Comparison of ENCODE assay signal across 10 mouse cellular contexts in genomic region chr14:68973636-68974101, GRCm38 (mm10).
DNase-seq lines count a peak whose midpoint lies in the region; ATAC-seq and TF ChIP-seq lines count a peak whose summit lies in the region.
"Had no signal": no experiment of that assay in that cellular context is flagged by ENCODE, and none has a peak within 500 bp of the region (broad histone marks: within the 10 kb centered on the region; RNA-seq: fewer than 3 reads in every experiment).

No protein-coding gene starts in this region.

- peak; percentile 82 for DNase-seq in forebrain, postnatal 0 days
- peak; percentile 46 for DNase-seq in midbrain, embryonic 14.5 days
- DNase-seq in midbrain, embryonic 10.5 days (ENCODE audit: low spot score) = no peak
- DNase-seq in left cerebral cortex, adult 18-20 months (ENCODE audit: low spot score in 2 of 2) = peak; percentile 47 to 51
- DNase-seq in telencephalon, adult 2 months (ENCODE audit: low read depth, low spot score) = peak; percentile 82
- DNase-seq in retina, postnatal 1 day = no peak
- DNase-seq in urinary bladder, adult 18-20 months (ENCODE audit: low spot score in 2 of 2) = no peak
- DNase-seq: kidney, postnatal 14 days had no signal

- WGBS in forebrain, postnatal 0 days = 29% methylated on average over 8 of the region's 8 CpGs
- WGBS in forebrain, embryonic 13.5 days = 59% methylated on average over 8 of the region's 8 CpGs
- WGBS in midbrain, embryonic 14.5 days = 58% methylated on average over 8 of the region's 8 CpGs
- WGBS in midbrain, embryonic 10.5 days = 91% methylated on average over 8 of the region's 8 CpGs

- H3K4me3 ChIP-seq in forebrain, postnatal 0 days (ENCODE audit: low read depth, low read length) = no peak overlapping the region
- no peak overlapping the region for H3K4me3 ChIP-seq in forebrain, embryonic 13.5 days
- H3K4me3 ChIP-seq in midbrain, embryonic 14.5 days (replicated peaks; ENCODE audit: low read depth, low read length) = no peak overlapping the region
- no peak overlapping the region for H3K4me3 ChIP-seq in midbrain, embryonic 10.5 days
- H3K4me3 ChIP-seq: embryonic facial prominence, embryonic 12.5 days had no signal

- H3K4me2 ChIP-seq in forebrain, postnatal 0 days (ENCODE audit: low read depth) = peak overlapping the region; percentile 17; the same call in 1 of the 2 replicates
- H3K4me2 ChIP-seq in forebrain, embryonic 13.5 days = no peak overlapping the region
- H3K4me2 ChIP-seq in midbrain, embryonic 14.5 days (ENCODE audit: low read length) = no peak overlapping the region
- H3K4me2 ChIP-seq: embryonic facial prominence, embryonic 12.5 days had no signal

- no peak for TF ChIP-seq CTCF in forebrain, postnatal 0 days (IDR thresholded peaks at IDR 0.05; ENCODE audit: low read depth)

- no peaks in the 10 kb centered on the region for H3K9me3 ChIP-seq in forebrain, postnatal 0 days (ENCODE audit: low read length)
- H3K9me3 ChIP-seq in forebrain, embryonic 13.5 days (replicated peaks) = no peaks in the 10 kb centered on the region
- no peaks in the 10 kb centered on the region for H3K9me3 ChIP-seq in midbrain, embryonic 14.5 days (ENCODE audit: control insufficient read depth, low read length)
- no peaks in the 10 kb centered on the region for H3K9me3 ChIP-seq in midbrain, embryonic 10.5 days (replicated peaks)
- H3K9me3 ChIP-seq: embryonic facial prominence, embryonic 12.5 days had no signal

- H3K27ac ChIP-seq in forebrain, postnatal 0 days (ENCODE audit: low read depth, low read length) = peak overlapping the region; percentile 57; the same call in 1 of the 2 replicates
- H3K27ac ChIP-seq in forebrain, embryonic 13.5 days = no peak overlapping the region
- no peak overlapping the region for H3K27ac ChIP-seq in midbrain, embryonic 14.5 days (replicated peaks; ENCODE audit: low read depth, low read length)
- no peak overlapping the region for H3K27ac ChIP-seq in midbrain, embryonic 10.5 days (replicated peaks)
- H3K27ac ChIP-seq: embryonic facial prominence, embryonic 12.5 days had no signal

- no peak overlapping the region for H3K9ac ChIP-seq in forebrain, postnatal 0 days
- no peak overlapping the region for H3K9ac ChIP-seq in forebrain, embryonic 13.5 days
- H3K9ac ChIP-seq in midbrain, embryonic 14.5 days (replicated peaks; ENCODE audit: low read length) = no peak overlapping the region
- H3K9ac ChIP-seq: embryonic facial prominence, embryonic 12.5 days had no signal

- ATAC-seq in forebrain, postnatal 0 days = peak; percentile 77
- no peak; the same call in 1 of the 2 replicates for ATAC-seq in forebrain, embryonic 13.5 days
- ATAC-seq in midbrain, embryonic 14.5 days (ENCODE audit: low FRiP score, low TSS enrichment) = no peak

- H3K36me3 ChIP-seq in forebrain, postnatal 0 days (ENCODE audit: insufficient read depth) = no peaks in the 10 kb centered on the region
- H3K36me3 ChIP-seq in forebrain, embryonic 13.5 days (ENCODE audit: poor library complexity, severe bottlenecking) = no peaks in the 10 kb centered on the region
- no peaks in the 10 kb centered on the region for H3K36me3 ChIP-seq in midbrain, embryonic 14.5 days (ENCODE audit: control insufficient read depth, insufficient read depth, low read length)
- H3K36me3 ChIP-seq in midbrain, embryonic 10.5 days = no peaks in the 10 kb centered on the region
- H3K36me3 ChIP-seq: embryonic facial prominence, embryonic 12.5 days had no signal

- no peaks in the 10 kb centered on the region for H3K27me3 ChIP-seq in forebrain, postnatal 0 days (ENCODE audit: insufficient read depth, low read length)
- H3K27me3 ChIP-seq in forebrain, embryonic 13.5 days = 0 out of 2 replicates have a peak, but pooled peaks cover 4% of the 10 kb centered on the region
- H3K27me3 ChIP-seq in midbrain, embryonic 14.5 days (ENCODE audit: control insufficient read depth, insufficient read depth, low read length) = no peaks in the 10 kb centered on the region
- no peaks in the 10 kb centered on the region for H3K27me3 ChIP-seq in midbrain, embryonic 10.5 days (ENCODE audit: low read depth, poor library complexity, severe bottlenecking)
- H3K27me3 ChIP-seq: embryonic facial prominence, embryonic 12.5 days had no signal

- H3K4me1 ChIP-seq in forebrain, postnatal 0 days (ENCODE audit: insufficient read depth) = 0 out of 2 replicates have a peak, but pooled peaks cover 10% of the 10 kb centered on the region
- peaks cover 8% of the 10 kb centered on the region; the same call in 1 of the 2 replicates for H3K4me1 ChIP-seq in forebrain, embryonic 13.5 days
- no peaks in the 10 kb centered on the region for H3K4me1 ChIP-seq in midbrain, embryonic 14.5 days (ENCODE audit: control insufficient read depth, insufficient read depth, low read length)
- H3K4me1 ChIP-seq in midbrain, embryonic 10.5 days = no peaks in the 10 kb centered on the region

Comparison
In these comparisons a context has a peak if more than half of its experiments do, and no peak if none do; other contexts are left out.
1. DNase-seq: peak in forebrain, postnatal 0 days (single experiment), midbrain, embryonic 14.5 days (single experiment), left cerebral cortex, adult 18-20 months (2 of 2) and telencephalon, adult 2 months (single experiment); none in midbrain, embryonic 10.5 days (single experiment), retina, postnatal 1 day (single experiment) and urinary bladder, adult 18-20 months (0 of 2).